Mouse (Mus musculus) megakaryocyte, adult 5-6 weeks (primary cell): ENCODE measurements around the gene Limd2. TPM values are rescaled to one million over a fixed set of nuclear protein-coding genes. Genes with fewer than 3 reads are reported as not detected.
"Not testable (repeated sequence)": the region's sequence is repeated elsewhere in the genome, so short reads cannot be mapped to it uniquely, and the experiment has no call there.

Experiments
- ATAC-seq: 2 replicates; pipeline ENCODE4 v1.8.0; 2016; ENCODE audit warnings: mild to moderate bottlenecking, inconsistent platforms; ENCODE audit not compliant: poor library complexity, severe bottlenecking
- total RNA-seq, 2 experiments: library from RNA; stranded (forward) in 1 of 2; stranded (reverse) in 1 of 2; fragments of 153-499, 151-499 nt in 1 of 2; fragments of 221-1000, 200-1000 nt in 1 of 2; gene quantifications; 2 replicates each; pipeline versions ENCODE4 v1.2.3 to v1.2.4; 2015 to 2017

Limd2 gene
- total RNA-seq, 2 experiments from 2014 or later: 61.8 to 247 TPM

DNA sequence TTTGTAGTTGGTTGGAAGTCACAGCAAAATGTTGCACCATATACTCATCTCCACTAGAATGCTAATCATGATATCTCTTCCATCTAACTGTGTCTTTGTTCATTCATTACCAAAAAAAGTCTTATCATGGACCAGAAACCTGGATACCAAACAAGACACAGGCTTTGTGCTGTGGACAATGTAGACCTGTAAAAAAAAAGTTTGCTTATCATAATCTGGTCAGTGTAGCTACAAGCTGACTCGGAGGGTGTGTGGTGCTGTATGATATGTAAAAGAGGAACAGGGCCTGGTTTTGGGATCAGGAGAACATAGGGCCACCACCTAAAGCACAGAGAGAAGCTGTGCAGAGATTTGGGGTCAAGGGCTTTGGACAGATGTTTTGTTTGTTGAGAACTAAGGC lies 31.2 kb downstream of the Limd2 start:
- ATAC-seq: no peak

DNA sequence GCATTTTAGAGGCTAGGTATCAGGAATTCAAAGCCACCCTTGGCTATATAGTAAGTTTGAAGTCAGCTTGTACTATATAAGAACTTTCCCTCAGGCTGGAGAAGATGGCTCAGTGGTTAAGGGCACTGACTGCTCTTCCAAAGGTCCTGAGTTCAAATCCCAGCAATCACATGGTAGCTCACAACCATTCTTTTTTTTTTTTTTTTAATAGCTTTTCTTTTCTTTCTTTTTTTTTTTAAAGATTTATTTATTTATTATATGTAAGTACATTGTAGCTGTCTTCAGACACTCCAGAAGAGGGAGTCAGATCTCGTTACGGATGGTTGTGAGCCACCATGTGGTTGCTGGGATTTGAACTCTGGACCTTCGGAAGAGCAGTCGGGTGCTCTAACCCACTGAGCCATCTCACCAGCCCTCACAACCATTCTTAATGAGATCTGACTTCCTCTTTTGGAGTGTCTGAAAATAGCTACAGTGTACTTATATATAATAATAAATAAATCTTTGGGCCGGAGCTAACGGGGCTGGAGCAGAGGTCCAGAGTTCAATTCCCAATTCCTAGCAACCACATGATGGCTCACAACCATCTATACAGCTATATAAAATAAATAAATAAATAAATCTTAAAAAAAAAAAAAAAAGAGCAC lies 33.8 kb downstream of the Limd2 start:
- ATAC-seq: not testable (repeated sequence)

DNA sequence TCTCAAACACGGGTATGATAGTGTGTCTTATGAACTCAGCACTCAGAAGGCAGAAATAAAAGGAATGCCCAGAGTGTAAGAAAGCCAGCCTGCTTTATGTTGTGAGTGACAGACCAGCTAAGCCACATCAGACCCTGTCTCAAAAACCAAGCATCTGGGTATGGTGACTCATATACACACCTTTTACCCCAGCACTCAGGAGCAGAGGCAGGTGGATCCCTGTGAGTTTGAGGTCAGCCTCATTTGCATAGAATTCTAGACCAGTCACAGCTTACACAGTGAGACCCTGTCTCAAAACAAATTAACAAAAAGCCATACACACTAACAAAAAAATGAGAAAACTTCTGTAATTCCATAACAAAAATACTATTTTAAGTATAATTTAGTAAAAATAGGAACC lies 34.8 kb downstream of the Limd2 start:
- no peak for ATAC-seq

DNA sequence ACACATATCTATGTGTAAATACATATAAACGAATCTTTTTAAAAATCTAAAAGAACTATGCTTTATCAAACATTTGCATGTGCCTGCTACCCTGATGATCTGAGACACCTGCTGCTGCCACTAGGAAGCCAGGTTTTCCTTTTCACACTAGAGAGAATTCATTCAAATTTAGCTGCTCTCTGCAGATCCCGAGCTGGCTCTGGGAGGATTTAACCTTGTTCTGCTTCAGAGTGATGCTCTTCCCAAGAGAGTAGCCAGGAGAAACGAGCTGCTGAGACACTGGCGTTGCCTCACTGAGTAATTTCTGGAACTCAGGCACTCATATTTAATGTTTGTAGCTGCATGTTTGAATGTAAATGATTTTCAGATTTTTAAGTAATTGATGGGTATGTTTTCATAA lies 35.9 kb downstream of the Limd2 start:
- no peak for ATAC-seq

DNA sequence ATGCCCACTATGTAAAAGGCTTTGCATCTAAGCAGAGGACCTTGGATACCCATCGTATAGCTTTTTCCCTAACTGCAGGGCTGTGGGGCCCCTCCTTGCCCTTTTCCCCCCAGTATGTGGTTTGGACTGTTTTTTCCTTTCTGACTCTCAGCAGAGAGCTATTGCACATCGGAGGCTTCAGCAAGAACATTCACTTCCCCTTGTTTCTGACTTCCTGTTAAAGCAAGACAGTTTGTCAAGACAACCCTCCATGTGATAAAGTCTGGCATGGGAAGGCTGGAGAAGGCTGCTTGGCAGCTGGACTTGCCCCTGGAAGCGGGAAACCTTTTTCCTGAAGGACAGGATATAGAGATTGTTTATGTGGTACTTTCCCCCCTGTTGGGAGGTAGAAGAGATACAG lies 37.9 kb downstream of the Limd2 start:
- ATAC-seq: peak; percentile 98

DNA sequence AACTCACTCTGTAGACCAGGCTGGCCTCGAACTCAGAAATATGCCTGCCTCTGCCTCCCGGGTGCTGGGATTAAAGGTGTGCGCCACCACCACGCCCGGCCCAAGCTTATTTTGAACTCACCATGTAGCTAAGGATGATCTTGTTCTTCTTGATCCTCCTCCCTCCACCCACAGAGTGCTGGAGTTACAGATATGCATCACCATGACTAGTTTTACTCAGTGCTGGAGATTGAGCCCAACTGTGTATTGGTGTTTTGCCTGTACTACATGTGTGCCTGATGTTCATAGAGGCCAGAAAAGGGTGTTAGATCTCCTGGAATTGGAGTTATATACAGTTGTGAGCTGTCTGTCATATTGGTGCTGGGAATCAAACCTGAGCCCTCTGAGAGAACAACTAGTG lies 38.4 kb downstream of the Limd2 start:
- ATAC-seq: peak; percentile 25

DNA sequence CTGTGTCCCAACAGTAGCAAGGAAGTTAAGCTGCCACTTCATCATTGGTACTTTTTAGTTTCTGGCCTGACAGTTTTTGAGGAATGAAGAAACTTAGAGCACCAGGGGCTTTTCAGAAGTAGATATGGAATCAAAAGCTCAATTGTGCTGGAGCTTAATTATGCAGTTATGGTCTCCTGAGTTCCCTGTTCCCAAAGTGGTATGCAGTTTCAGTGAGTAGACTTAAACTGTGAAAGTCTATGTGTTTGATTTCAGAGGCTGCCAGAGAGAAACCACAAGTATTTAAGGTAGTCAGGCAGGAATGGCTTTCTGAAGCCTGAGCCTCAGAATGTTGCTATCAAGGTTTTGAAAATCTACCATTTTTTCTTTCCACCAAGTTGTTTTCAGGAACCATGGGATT lies 49.0 kb downstream of the Limd2 start:
- no peak for ATAC-seq

Other genes starting within 250 kb of the Limd2 start
- gene Cyb561, start 207.5 kb downstream of the Limd2 start, total RNA-seq (2015): 0.30 TPM in 1 of 2 replicates, not detected in the other
- gene Cyb561, start 207.5 kb downstream of the Limd2 start, total RNA-seq (2017): 0.37 TPM in 1 of 2 replicates, not detected in the other
- gene Ace, start 192.9 kb downstream of the Limd2 start, total RNA-seq (2015): 7.3 and 9.0 TPM in 2 replicates
- gene Ace, start 192.9 kb downstream of the Limd2 start, total RNA-seq (2017): 3.2 and 6.9 TPM in 2 replicates
- gene Ace3, start 166.2 kb downstream of the Limd2 start, total RNA-seq (2015): not detected in 2 replicates
- gene Ace3, start 166.2 kb downstream of the Limd2 start, total RNA-seq (2017): not detected in 2 replicates
- gene Kcnh6, start 152.7 kb downstream of the Limd2 start, total RNA-seq (2015): 0.07 TPM in 1 of 2 replicates, not detected in the other
- gene Kcnh6, start 152.7 kb downstream of the Limd2 start, total RNA-seq (2017): not detected in 2 replicates
- gene Dcaf7, start 124.0 kb downstream of the Limd2 start, total RNA-seq (2015): 40.4 and 42.5 TPM in 2 replicates
- gene Dcaf7, start 124.0 kb downstream of the Limd2 start, total RNA-seq (2017): 45.6 and 49.4 TPM in 2 replicates
- gene Taco1, start 94.8 kb downstream of the Limd2 start, total RNA-seq (2015): 2.9 and 4.2 TPM in 2 replicates
- gene Taco1, start 94.8 kb downstream of the Limd2 start, total RNA-seq (2017): 9.3 and 10.2 TPM in 2 replicates
- gene Map3k3, start 76.2 kb downstream of the Limd2 start, total RNA-seq (2015): 45.0 and 50.4 TPM in 2 replicates
- 67.4 and 81.8 TPM in 2 replicates for gene Map3k3, start 76.2 kb downstream of the Limd2 start, total RNA-seq (2017)
- 1.4 TPM in 1 of 2 replicates, not detected in the other for gene Gm10840, start within 50 bp of the Limd2 start, total RNA-seq (2015)
- not detected in 2 replicates for gene Gm10840, start within 50 bp of the Limd2 start, total RNA-seq (2017)
- 27.2 and 28.3 TPM in 2 replicates for gene Strada, start 41.3 kb upstream of the Limd2 start, total RNA-seq (2015)
- 20.3 and 26.1 TPM in 2 replicates for gene Strada, start 41.3 kb upstream of the Limd2 start, total RNA-seq (2017)
- gene Ccdc47, start 55.5 kb upstream of the Limd2 start, total RNA-seq (2015): 25.8 and 36.0 TPM in 2 replicates
- 110 and 156 TPM in 2 replicates for gene Ccdc47, start 55.5 kb upstream of the Limd2 start, total RNA-seq (2017)
- gene Ddx42, start 56.1 kb upstream of the Limd2 start, total RNA-seq (2015): 28.6 and 30.3 TPM in 2 replicates
- 51.7 and 62.6 TPM in 2 replicates for gene Ddx42, start 56.1 kb upstream of the Limd2 start, total RNA-seq (2017)
- gene Ftsj3, start 95.2 kb upstream of the Limd2 start, total RNA-seq (2015): 13.0 and 14.0 TPM in 2 replicates
- 46.6 and 59.1 TPM in 2 replicates for gene Ftsj3, start 95.2 kb upstream of the Limd2 start, total RNA-seq (2017)
- 34.4 and 41.0 TPM in 2 replicates for gene Psmc5, start 95.3 kb upstream of the Limd2 start, total RNA-seq (2015)
- gene Psmc5, start 95.3 kb upstream of the Limd2 start, total RNA-seq (2017): 52.7 and 63.9 TPM in 2 replicates
- gene Smarcd2, start 112.1 kb upstream of the Limd2 start, total RNA-seq (2015): 56.0 and 66.2 TPM in 2 replicates
- 253 and 270 TPM in 2 replicates for gene Smarcd2, start 112.1 kb upstream of the Limd2 start, total RNA-seq (2017)
- 0.09 and 0.14 TPM in 2 replicates for gene Tcam1, start 115.8 kb upstream of the Limd2 start, total RNA-seq (2015)
- 0.04 and 0.08 TPM in 2 replicates for gene Tcam1, start 115.8 kb upstream of the Limd2 start, total RNA-seq (2017)
- gene Gh, start 141.0 kb upstream of the Limd2 start, total RNA-seq (2015): not detected in 2 replicates
- gene Gh, start 141.0 kb upstream of the Limd2 start, total RNA-seq (2017): not detected in 2 replicates
- 29.3 and 35.4 TPM in 2 replicates for gene Cd79b, start 153.9 kb upstream of the Limd2 start, total RNA-seq (2015)
- gene Cd79b, start 153.9 kb upstream of the Limd2 start, total RNA-seq (2017): 12.6 and 15.4 TPM in 2 replicates
- gene Scn4a, start 192.4 kb upstream of the Limd2 start, total RNA-seq (2015): 0.07 TPM in 1 of 2 replicates, not detected in the other
- not detected in 2 replicates for gene Scn4a, start 192.4 kb upstream of the Limd2 start, total RNA-seq (2017)
- gene Prr29, start 204.6 kb upstream of the Limd2 start, total RNA-seq (2015): not detected in 2 replicates
- gene Prr29, start 204.6 kb upstream of the Limd2 start, total RNA-seq (2017): not detected in 2 replicates
- 24.5 and 28.2 TPM in 2 replicates for gene Icam2, start 227.2 kb upstream of the Limd2 start, total RNA-seq (2015)
- gene Icam2, start 227.2 kb upstream of the Limd2 start, total RNA-seq (2017): 49.3 and 62.2 TPM in 2 replicates